Mouse (Mus musculus) cortical plate, adult 2 months (tissue): ENCODE data around the gene Rad54l2.

Experiments used
- CTCF ChIP-seq: fragments of 200-500 bp; IDR thresholded peaks from 2 replicates; pipeline ENCODE4 v1.5.1; 2011; ENCODE audit warnings: mild to moderate bottlenecking, control low read depth, low read length; ENCODE audit not compliant: insufficient read depth; ENCODE audit errors: extremely low read depth
- POLR2A ChIP-seq: fragments of 200-500 bp; IDR thresholded peaks from 2 replicates; pipeline ENCODE4 v1.6.1; 2011; ENCODE audit warnings: mild to moderate bottlenecking, low read length, control low read depth; ENCODE audit not compliant: insufficient read depth; ENCODE audit errors: extremely low read depth

GRCm38 (mm10) chr9:106777423-106777822 is 11.6 kb downstream of the Rad54l2 start:
- TF ChIP-seq POLR2A (no peak), CTCF (no peak)
